Mouse (Mus musculus) fibroblast of lung, adult 2 months (primary cell): Measurements from ENCODE around the gene Zfp936.
"Not testable (repeated sequence)": the region's sequence is repeated elsewhere in the genome, so short reads cannot be mapped to it uniquely, and the experiment has no call there.

Experiments
- DNase-seq: peaks from one replicate; pipeline ENCODE4 v3.0.0-alpha.2; 2011; ENCODE audit warnings: low read depth

The Zfp936 gene

GRCm38 (mm10) chr7:43113929-43114328, at the start of gene Zfp936:
TSS of gene Zfp936 (plus strand) at chr7:43114229.
- DNase-seq = not testable (repeated sequence)

- DNase-seq = no peak
These were observed 36.2 kb upstream of the Zfp936 start for GRCm38 (mm10) chr7:43077831-43078230.

GRCm38 (mm10) chr7:43128691-43129090, 14.7 kb downstream of the Zfp936 start:
- not testable (repeated sequence) for DNase-seq

GRCm38 (mm10) chr7:43164121-43164520, 50.1 kb downstream of the Zfp936 start:
- DNase-seq = not testable (repeated sequence)

- not testable (repeated sequence) for DNase-seq
These were observed 53.1 kb downstream of the Zfp936 start for GRCm38 (mm10) chr7:43167101-43167500.

GRCm38 (mm10) chr7:43167811-43168210, 53.8 kb downstream of the Zfp936 start:
- not testable (repeated sequence) for DNase-seq

GRCm38 (mm10) chr7:43168212-43168611, 54.2 kb downstream of the Zfp936 start:
- not testable (repeated sequence) for DNase-seq

- no peak for DNase-seq
These were observed 63.1 kb downstream of the Zfp936 start for GRCm38 (mm10) chr7:43177003-43177702.

GRCm38 (mm10) chr7:43213781-43214180, 99.8 kb downstream of the Zfp936 start:
- DNase-seq = not testable (repeated sequence)
